In the genomic region with DNA sequence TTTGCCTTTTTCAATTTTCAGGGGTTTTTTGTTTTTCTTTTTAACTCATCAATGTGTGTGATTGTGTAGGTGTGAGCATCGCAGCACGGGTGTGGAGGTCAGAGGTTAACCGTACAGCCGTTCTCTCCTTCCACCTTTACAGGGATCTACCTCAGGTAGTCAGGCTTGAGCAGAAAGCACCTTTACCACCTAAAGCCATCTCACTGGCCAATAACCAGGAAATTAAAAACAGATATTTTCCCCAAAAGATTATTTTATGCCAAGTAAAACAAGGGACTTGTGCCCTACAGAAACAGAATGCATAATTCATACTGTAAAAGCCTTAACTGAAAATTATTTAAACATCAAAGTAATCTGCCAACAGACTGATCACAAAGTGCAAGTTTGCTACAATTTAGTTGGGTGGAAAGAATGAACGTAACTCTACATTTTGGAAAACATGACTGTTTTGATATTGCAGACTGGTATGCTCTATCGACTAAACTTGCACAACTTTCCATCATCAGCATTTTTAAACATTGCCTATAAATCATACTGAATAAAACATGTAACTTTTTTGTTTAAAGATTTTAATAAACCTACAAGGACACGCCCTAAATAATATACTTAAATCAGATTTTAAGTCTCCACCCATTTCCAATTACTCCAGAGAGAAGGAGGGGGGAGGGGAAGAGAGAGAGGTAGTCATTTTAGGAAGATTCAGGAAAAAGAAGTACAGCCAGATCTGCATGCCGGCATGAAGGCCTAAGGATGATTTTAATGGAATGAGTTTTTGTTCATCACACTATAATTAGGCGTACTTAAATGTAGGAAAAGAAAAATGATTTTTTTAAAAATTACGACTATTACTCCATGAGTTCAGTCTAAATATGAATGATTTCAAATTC, we compare ENCODE assay signal across 8 mouse cellular contexts. TPM values are rescaled to one million over a fixed set of nuclear protein-coding genes. Genes with fewer than 3 reads are reported as not detected.
DNase-seq lines count a peak whose midpoint lies in the region; ATAC-seq and TF ChIP-seq lines count a peak whose summit lies in the region.

No protein-coding gene starts in this region.

- no peaks in the 10 kb centered on the region for H3K9me3 ChIP-seq in embryonic facial prominence, embryonic 15.5 days (replicated peaks)
- H3K9me3 ChIP-seq in limb, embryonic 10.5 days (replicated peaks) = no peaks in the 10 kb centered on the region
- no peaks in the 10 kb centered on the region for H3K9me3 ChIP-seq in neural tube, embryonic 15.5 days (replicated peaks)

- H3K4me3 ChIP-seq in C2C12 (ENCODE audit: insufficient read depth, poor library complexity, severe bottlenecking) = peak overlapping the region; percentile 76
- peak overlapping the region; percentile 85 for H3K4me3 ChIP-seq in embryonic facial prominence, embryonic 15.5 days (replicated peaks)
- H3K4me3 ChIP-seq in limb, embryonic 10.5 days = peak overlapping the region; percentile 86
- H3K4me3 ChIP-seq in neural tube, embryonic 15.5 days (replicated peaks) = peak overlapping the region; percentile 61

- H3K79me3 ChIP-seq in C2C12 (ENCODE audit: low read depth) = peaks cover 47% of the 10 kb centered on the region

- peak; percentile 37 for DNase-seq in CD4-positive, CD25-positive, alpha-beta regulatory T cell, adult 2 months (ENCODE audit: low read depth, low spot score)
- DNase-seq in limb, embryonic 10.5 days (ENCODE audit: low spot score) = no peak
- no peak for DNase-seq in adrenal gland, postnatal 10 days
- DNase-seq in adrenal gland, postnatal 14 days = no peak

- H3ac ChIP-seq in C2C12 (ENCODE audit: control insufficient read depth, insufficient read length, low read depth) = peak overlapping the region; percentile 7

- H3K4me1 ChIP-seq in embryonic facial prominence, embryonic 15.5 days = peaks cover 24% of the 10 kb centered on the region
- H3K4me1 ChIP-seq in limb, embryonic 10.5 days = peaks cover 17% of the 10 kb centered on the region
- H3K4me1 ChIP-seq in neural tube, embryonic 15.5 days = peaks cover 35% of the 10 kb centered on the region

- ATAC-seq in CD4-positive, CD25-positive, alpha-beta regulatory T cell, adult 4 months = no peak
- no peak for ATAC-seq in embryonic facial prominence, embryonic 15.5 days (ENCODE audit: insufficient number of reproducible peaks, low FRiP score, low TSS enrichment, low read depth)
- no peak for ATAC-seq in neural tube, embryonic 15.5 days (ENCODE audit: low FRiP score)

- peaks cover 59% of the 10 kb centered on the region for H3K79me2 ChIP-seq in C2C12 (ENCODE audit: control insufficient read depth, insufficient read depth)

- H3K27ac ChIP-seq in embryonic facial prominence, embryonic 15.5 days (replicated peaks) = peak overlapping the region; percentile 95
- peak overlapping the region; percentile 96 for H3K27ac ChIP-seq in limb, embryonic 10.5 days
- peak overlapping the region; percentile 90 for H3K27ac ChIP-seq in neural tube, embryonic 15.5 days (replicated peaks)

- peak overlapping the region; percentile 74; the same call in 1 of the 2 replicates for H3K9ac ChIP-seq in embryonic facial prominence, embryonic 15.5 days
- H3K9ac ChIP-seq in neural tube, embryonic 15.5 days (replicated peaks) = peak overlapping the region; percentile 67

- WGBS in embryonic facial prominence, embryonic 15.5 days = 3% methylated on average over 10 of the region's 10 CpGs
- 18% methylated on average over 10 of the region's 10 CpGs for WGBS in limb, embryonic 10.5 days
- WGBS in neural tube, embryonic 15.5 days = 18% methylated on average over 10 of the region's 10 CpGs

- H3K4me2 ChIP-seq in embryonic facial prominence, embryonic 15.5 days (replicated peaks) = peak overlapping the region; percentile 54
- peak overlapping the region; percentile 58 for H3K4me2 ChIP-seq in neural tube, embryonic 15.5 days

- TF ChIP-seq CTCF in C2C12 (IDR thresholded peaks at IDR 0.05; ENCODE audit: control insufficient read depth, insufficient read depth, insufficient read length) = no peak

- no peaks in the 10 kb centered on the region for H3K36me3 ChIP-seq in C2C12 (ENCODE audit: control insufficient read depth, insufficient read depth)
- H3K36me3 ChIP-seq in embryonic facial prominence, embryonic 15.5 days = no peaks in the 10 kb centered on the region
- H3K36me3 ChIP-seq in limb, embryonic 10.5 days = no peaks in the 10 kb centered on the region
- H3K36me3 ChIP-seq in neural tube, embryonic 15.5 days = no peaks in the 10 kb centered on the region

- H3K27me3 ChIP-seq in C2C12 (ENCODE audit: control insufficient read depth, insufficient read depth, insufficient read length) = no peaks in the 10 kb centered on the region
- H3K27me3 ChIP-seq in embryonic facial prominence, embryonic 15.5 days = no peaks in the 10 kb centered on the region
- no peaks in the 10 kb centered on the region for H3K27me3 ChIP-seq in limb, embryonic 10.5 days (ENCODE audit: low read depth, poor library complexity, severe bottlenecking)
- no peaks in the 10 kb centered on the region for H3K27me3 ChIP-seq in neural tube, embryonic 15.5 days (replicated peaks)

TF ChIP-seq in C2C12, 6 proteins besides CTCF, POLR2A, EP300 and RAD21:
- TF ChIP-seq MYOG (IDR thresholded peaks at IDR 0.05; ENCODE audit: control insufficient read depth, extremely low read depth, insufficient read length) (no peak), FOSL1 (IDR thresholded peaks at IDR 0.05; ENCODE audit: insufficient read depth, low read length, poor library complexity, severe bottlenecking) (no peak), CEBPB (IDR thresholded peaks at IDR 0.05; ENCODE audit: low read depth) (no peak), MAX (IDR thresholded peaks at IDR 0.05) (no peak)

RNA-seq across cellular contexts. Expression of gene 4921524J17Rik, which starts 1.1 kb away (rescaled TPM):
- 10 to 100 TPM; 68.1 to 74.0 TPM for polyA plus RNA-seq in CD4-positive, CD25-positive, alpha-beta regulatory T cell, adult 4 months (2017; shearing (Covaris generic))
- polyA plus RNA-seq in C2C12 (2012; fragmentation: generic; extraction: Trizol) = 5.3 TPM
- 47.9 and 50.8 TPM in 2 replicates for polyA plus RNA-seq in embryonic facial prominence, embryonic 15.5 days (2015; fragmentation: Nextera tagmentation; extraction: Ambion mirVana)
- 41.4 and 44.1 TPM in 2 replicates for polyA plus RNA-seq in limb, embryonic 10.5 days (2016; fragmentation: Nextera tagmentation; extraction: Ambion mirVana)
- 37.4 and 37.6 TPM in 2 replicates for polyA plus RNA-seq in neural tube, embryonic 15.5 days (2015; fragmentation: Nextera tagmentation; extraction: Ambion mirVana)
- total RNA-seq in adrenal gland, postnatal 10 days (2021) = 10 to 100 TPM; 15.3 to 21.4 TPM
- total RNA-seq in adrenal gland, postnatal 14 days (2021) = 35.9 and 38.1 TPM in 2 replicates

RNA-seq across cellular contexts. Expression of gene Mylk3, which starts 45.4 kb away (rescaled TPM):
- not detected for polyA plus RNA-seq in CD4-positive, CD25-positive, alpha-beta regulatory T cell, adult 4 months (2017; shearing (Covaris generic))
- not detected for polyA plus RNA-seq in C2C12 (2012; fragmentation: generic; extraction: Trizol)
- polyA plus RNA-seq in embryonic facial prominence, embryonic 15.5 days (2015; fragmentation: Nextera tagmentation; extraction: Ambion mirVana) = 4.0 and 4.4 TPM in 2 replicates
- polyA plus RNA-seq in limb, embryonic 10.5 days (2016; fragmentation: Nextera tagmentation; extraction: Ambion mirVana) = 0.93 TPM in 2 replicates
- polyA plus RNA-seq in neural tube, embryonic 15.5 days (2015; fragmentation: Nextera tagmentation; extraction: Ambion mirVana) = 0.56 and 0.90 TPM in 2 replicates
- total RNA-seq in adrenal gland, postnatal 10 days (2021) = 1 to 10 TPM; 1.2 to 2.7 TPM
- total RNA-seq in adrenal gland, postnatal 14 days (2021) = 0.26 and 1.3 TPM in 2 replicates
